Mouse (Mus musculus) liver, adult 2 months (tissue): ENCODE measurements around the gene Plet1. TPM values are rescaled to one million over a fixed set of nuclear protein-coding genes. Genes with fewer than 3 reads are reported as not detected.
A peak's percentile ranks its signal among the peaks of the same experiment; 100 is the strongest.

Experiments used
- DNase-seq: peaks from one replicate; pipeline ENCODE4 v3.0.0-alpha.2; 2011; ENCODE audit warnings: low read depth, low spot score; ENCODE audit errors: extremely low read depth
- H3K27ac ChIP-seq: fragments of 200-500 bp; replicated peaks from 2 replicates; pipeline ENCODE4 v1.5.1; 2012; ENCODE audit warnings: low read depth, mild to moderate bottlenecking, control low read depth, inconsistent platforms, low read length; ENCODE audit not compliant: insufficient read depth
- H3K27me3 ChIP-seq: fragments of 200-500 bp; 2 replicates; pipeline ENCODE4 v1.6.1; 2012; ENCODE audit warnings: mild to moderate bottlenecking, moderate library complexity, low read length, inconsistent platforms; ENCODE audit not compliant: control insufficient read depth, insufficient read depth
- H3K36me3 ChIP-seq: fragments of 200-500 bp; 2 replicates; pipeline ENCODE4 v1.6.1; 2012; ENCODE audit warnings: low read length, inconsistent platforms; ENCODE audit not compliant: control insufficient read depth, insufficient read depth
- H3K4me1 ChIP-seq: fragments of 200-500 bp; 2 replicates; pipeline ENCODE4 v1.6.1; 2011; ENCODE audit warnings: low read length; ENCODE audit not compliant: control insufficient read depth, insufficient read depth
- H3K4me3 ChIP-seq: fragments of 200-500 bp; 2 replicates; pipeline ENCODE4 v1.5.1; 2011; ENCODE audit warnings: low read depth, mild to moderate bottlenecking, control low read depth, low read length, moderate library complexity; ENCODE audit not compliant: insufficient read depth
- H3K79me2 ChIP-seq: fragments of 200-500 bp; 2 replicates; pipeline ENCODE4 v1.6.1; 2012; ENCODE audit warnings: inconsistent platforms, mild to moderate bottlenecking, low read length, moderate library complexity; ENCODE audit not compliant: control insufficient read depth, insufficient read depth
- H3K9ac ChIP-seq: fragments of 200-500 bp; 2 replicates; pipeline ENCODE4 v1.6.1; 2012; ENCODE audit warnings: low read depth, mild to moderate bottlenecking, control low read depth, inconsistent platforms, low read length
- CTCF ChIP-seq: fragments of 200-500 bp; IDR thresholded peaks from 2 replicates; pipeline ENCODE4 v1.5.1; 2011; ENCODE audit warnings: low read depth, low read length, control low read depth
- POLR2A ChIP-seq: fragments of 200-500 bp; IDR thresholded peaks from 2 replicates; pipeline ENCODE4 v1.6.1; 2011; ENCODE audit warnings: low read length, control low read depth; ENCODE audit not compliant: insufficient read depth; ENCODE audit errors: extremely low read depth
- WGBS: fragments of 180-500 bp; shearing (Covaris S2); methylation state at CpG from one replicate; pipeline ENCODE4 v1.1.7; 2018; 5-methylcytosine and 5-hydroxymethylcytosine counted together
- polyA plus RNA-seq: library from polyadenylated mRNA; depleted of rRNA; stranded (reverse); fragments of >200 nt; gene quantifications from 2 replicates; pipeline ENCODE4 v1.2.3, GENCODE M21; 2012
- total RNA-seq: library from RNA; depleted of rRNA; stranded (reverse); fragments of >200 nt; gene quantifications from 2 replicates; pipeline ENCODE4 v1.2.3, GENCODE M21; 2014

Gene Plet1
- total and polyA plus RNA-seq, 2 experiments = 0.37 to 0.86 TPM

DNA sequence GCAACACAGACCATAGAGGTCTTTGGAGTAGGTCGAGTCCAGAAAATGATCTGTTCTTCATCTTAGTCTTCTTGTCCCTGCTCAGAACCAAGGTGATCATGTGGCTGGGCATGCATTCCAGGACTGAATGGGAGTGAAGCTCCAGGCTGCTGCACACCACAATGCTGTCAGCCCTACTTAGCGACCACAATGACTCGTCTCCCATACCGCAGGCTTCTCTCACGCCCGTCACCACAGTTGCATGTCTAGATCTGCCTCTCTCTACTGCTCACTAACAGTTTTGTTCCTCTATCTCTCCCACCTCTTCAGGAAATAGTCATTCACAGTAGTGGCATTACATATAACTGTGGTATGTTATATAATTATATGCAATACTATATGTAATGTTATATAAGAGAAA is 26.4 kb downstream of the Plet1 start:
- no peak for DNase-seq
- no peak overlapping the region for H3K9ac ChIP-seq
- WGBS = 88% methylated on average over 6 of the region's 6 CpGs
- H3K27me3 ChIP-seq = no peaks in the 10 kb centered on the region
- no peak overlapping the region for H3K4me3 ChIP-seq
- TF ChIP-seq POLR2A (no peak), CTCF (no peak)
- peaks cover 14% of the 10 kb centered on the region for H3K36me3 ChIP-seq
- no peak overlapping the region for H3K27ac ChIP-seq
- no peaks in the 10 kb centered on the region for H3K79me2 ChIP-seq
- no peaks in the 10 kb centered on the region for H3K4me1 ChIP-seq

DNA sequence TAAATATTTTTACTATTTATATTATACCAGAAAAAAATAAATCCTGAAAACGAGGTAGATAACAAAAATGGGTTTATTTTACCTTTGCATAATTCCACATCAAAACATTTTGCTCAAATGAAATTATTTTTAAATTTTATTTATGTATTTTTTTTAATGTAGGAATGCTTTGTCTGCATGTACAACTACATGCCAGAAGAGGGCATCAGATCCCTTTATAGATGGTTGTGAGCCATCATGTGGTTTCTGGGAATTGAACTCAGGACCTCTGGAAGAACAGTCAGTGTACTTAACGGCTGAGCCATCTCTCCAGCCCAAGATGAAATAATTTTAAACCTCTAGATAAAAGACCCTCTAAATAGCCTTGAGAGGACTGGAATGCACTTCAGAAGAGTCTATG is 27.2 kb downstream of the Plet1 start:
- Histone ChIP-seq H3K27me3 (no peaks in the 10 kb centered on the region), H3K4me1 (no peaks in the 10 kb centered on the region), H3K27ac (no peak overlapping the region), H3K36me3 (peaks cover 14% of the 10 kb centered on the region), H3K4me3 (no peak overlapping the region), H3K9ac (no peak overlapping the region), H3K79me2 (no peaks in the 10 kb centered on the region; the same call in 1 of the 2 replicates)
- TF ChIP-seq CTCF (no peak), POLR2A (no peak)
- no peak for DNase-seq
- WGBS = 35% methylated on average over 2 of the region's 2 CpGs

- Histone ChIP-seq H3K36me3 (peaks cover 18% of the 10 kb centered on the region), H3K4me3 (no peak overlapping the region), H3K79me2 (peaks cover 5% of the 10 kb centered on the region; the same call in 1 of the 2 replicates), H3K27me3 (no peaks in the 10 kb centered on the region), H3K27ac (no peak overlapping the region), H3K4me1 (peaks cover 6% of the 10 kb centered on the region), H3K9ac (no peak overlapping the region)
- 82% methylated on average over 5 of the region's 5 CpGs for WGBS
- no peak for DNase-seq
- TF ChIP-seq POLR2A (no peak), CTCF (no peak)
Measured at GRCm38 (mm10) chr9:50522574-50522973, 28.2 kb downstream of the Plet1 start.

GRCm38 (mm10) chr9:50524936-50525335 is 30.6 kb downstream of the Plet1 start:
- 93% methylated on average over 5 of the region's 5 CpGs for WGBS
- Histone ChIP-seq H3K27ac (no peak overlapping the region), H3K4me1 (peaks cover 10% of the 10 kb centered on the region)

GRCm38 (mm10) chr9:50525585-50525984 is 31.3 kb downstream of the Plet1 start:
- peaks cover 10% of the 10 kb centered on the region for H3K4me1 ChIP-seq
- no peak overlapping the region for H3K9ac ChIP-seq
- no peaks in the 10 kb centered on the region for H3K27me3 ChIP-seq
- H3K27ac ChIP-seq = no peak overlapping the region
- TF ChIP-seq CTCF (no peak), POLR2A (no peak)
- no peak overlapping the region for H3K4me3 ChIP-seq
- DNase-seq = no peak
- WGBS = 90% methylated on average over 5 of the region's 5 CpGs
- peaks cover 7% of the 10 kb centered on the region; the same call in 1 of the 2 replicates for H3K79me2 ChIP-seq
- peaks cover 18% of the 10 kb centered on the region for H3K36me3 ChIP-seq

More at GRCm38 (mm10) chr9:50524936-50525335, 30.6 kb downstream of the Plet1 start:
- DNase-seq = no peak
- Histone ChIP-seq H3K9ac (no peak overlapping the region), H3K79me2 (peaks cover 7% of the 10 kb centered on the region; the same call in 1 of the 2 replicates), H3K27me3 (no peaks in the 10 kb centered on the region), H3K36me3 (peaks cover 18% of the 10 kb centered on the region), H3K4me3 (no peak overlapping the region)
- no peak for TF ChIP-seq POLR2A
- no peak for TF ChIP-seq CTCF

GRCm38 (mm10) chr9:50527860-50528259 is 33.5 kb downstream of the Plet1 start:
- H3K4me1 ChIP-seq = peaks cover 10% of the 10 kb centered on the region
- H3K27me3 ChIP-seq = no peaks in the 10 kb centered on the region
- H3K4me3 ChIP-seq = peak overlapping the region; percentile 67
- H3K36me3 ChIP-seq = peaks cover 12% of the 10 kb centered on the region; the same call in 1 of the 2 replicates
- WGBS = 21% methylated on average over 7 of the region's 7 CpGs
- H3K9ac ChIP-seq = peak overlapping the region; percentile 84
- peaks cover 7% of the 10 kb centered on the region; the same call in 1 of the 2 replicates for H3K79me2 ChIP-seq
- TF ChIP-seq POLR2A = no peak
- no peak for TF ChIP-seq CTCF
- DNase-seq = no peak
- no peak overlapping the region for H3K27ac ChIP-seq
